Mouse (Mus musculus) midbrain, postnatal 0 days (tissue): Measurements from ENCODE around the gene Nptx1. TPM values are rescaled to one million over a fixed set of nuclear protein-coding genes. Genes with fewer than 3 reads are reported as not detected.

Experiments
- ATAC-seq: fragments of 200-750 bp; cut with Nextera tagmentation; 2 replicates; pipeline ENCODE4 v1.8.0; 2017; ENCODE audit warnings: moderate number of reproducible peaks, mild to moderate bottlenecking, moderate TSS enrichment, moderate library complexity; ENCODE audit not compliant: low FRiP score
- DNase-seq: peaks from one replicate; pipeline ENCODE4 v3.0.0-alpha.2; 2015; ENCODE audit warnings: low spot score
- H3K27ac ChIP-seq: fragments of 300-500 bp; sonication (generic); 2 replicates; pipeline ENCODE4 v1.5.1; 2014; ENCODE audit warnings: low read depth, mild to moderate bottlenecking, low read length, mixed read lengths
- H3K27me3 ChIP-seq: fragments of 300-500 bp; sonication (generic); 2 replicates; pipeline ENCODE4 v1.6.1; 2014; ENCODE audit warnings: low read length, control low read depth, mixed read lengths; ENCODE audit not compliant: insufficient read depth
- H3K36me3 ChIP-seq: fragments of 300-500 bp; sonication (generic); 2 replicates; pipeline ENCODE4 v1.6.1; 2014; ENCODE audit warnings: low read length, control low read depth, mixed read lengths; ENCODE audit not compliant: insufficient read depth
- H3K4me1 ChIP-seq: fragments of 300-500 bp; sonication (generic); 2 replicates; pipeline ENCODE4 v1.6.1; 2014; ENCODE audit warnings: mild to moderate bottlenecking, control low read depth, antibody characterized with exemption, low read length, mixed read lengths; ENCODE audit not compliant: insufficient read depth
- H3K4me2 ChIP-seq: fragments of 300-500 bp; sonication (generic); 2 replicates; pipeline ENCODE4 v1.6.1; 2014; ENCODE audit warnings: low read depth, mild to moderate bottlenecking, low read length, mixed read lengths; ENCODE audit not compliant: poor library complexity, severe bottlenecking
- H3K4me3 ChIP-seq: fragments of 300-500 bp; sonication (generic); 2 replicates; pipeline ENCODE4 v1.5.1; 2014; ENCODE audit warnings: low read depth, mild to moderate bottlenecking, low read length, moderate library complexity
- H3K9ac ChIP-seq: fragments of 300-500 bp; sonication (generic); replicated peaks from 2 replicates; pipeline ENCODE4 v1.6.1; 2014; ENCODE audit warnings: mild to moderate bottlenecking, low read length, moderate library complexity, mixed read lengths; ENCODE audit not compliant: poor library complexity, severe bottlenecking
- H3K9me3 ChIP-seq: fragments of 300-500 bp; sonication (generic); 2 replicates; pipeline ENCODE4 v1.6.1; 2016; ENCODE audit warnings: low read length, control low read depth
- CTCF ChIP-seq: IDR thresholded peaks from 2 replicates; pipeline ENCODE4 v1.5.1; 2016; ENCODE audit warnings: antibody characterized with exemption, mild to moderate bottlenecking
- WGBS: fragments of 180-500 bp; shearing (Covaris S2); extraction: QIAGEN DNeasy Blood & Tissue Kit; methylation state at CpG from one replicate; pipeline ENCODE4 v1.1.7; 2014; 5-methylcytosine and 5-hydroxymethylcytosine counted together
- polyA plus RNA-seq: library from polyadenylated mRNA; unstranded; fragments of >200 nt; fragmentation: Nextera tagmentation; extraction: Ambion mirVana; gene quantifications from 2 replicates; pipeline ENCODE4 v1.2.1, GENCODE M21; 2015
- total RNA-seq: library from RNA; depleted of rRNA; stranded (reverse); fragments of >200 nt; gene quantifications from 2 replicates; pipeline ENCODE4 v1.2.3, GENCODE M21; 2014

The Nptx1 gene
- total and polyA plus RNA-seq, 2 experiments from 2014 or later = 7.6 to 22.4 TPM

DNA sequence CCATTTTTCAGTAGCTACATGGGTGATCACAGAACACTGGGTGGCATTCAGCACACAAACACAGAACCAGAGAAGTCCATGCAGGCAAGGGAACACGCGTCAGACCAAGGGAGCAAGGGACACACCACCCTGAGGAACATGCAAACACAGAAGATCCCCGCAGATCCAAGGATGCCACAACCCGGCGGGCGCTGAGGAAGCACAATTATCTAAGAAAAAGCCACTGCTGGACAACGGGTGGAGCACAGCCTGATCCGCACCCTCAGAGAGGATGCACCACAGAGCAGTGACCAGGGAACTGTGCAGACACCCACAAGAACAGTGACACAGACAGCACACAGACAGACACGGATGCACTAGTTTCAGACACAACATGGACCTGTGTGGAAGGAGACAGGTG lies 7.0 kb downstream of the Nptx1 start:
- no peak overlapping the region for H3K4me3 ChIP-seq
- H3K4me2 ChIP-seq = no peak overlapping the region
- no peaks in the 10 kb centered on the region for H3K27me3 ChIP-seq
- H3K9ac ChIP-seq = no peak overlapping the region
- no peak for TF ChIP-seq CTCF
- H3K27ac ChIP-seq = no peak overlapping the region
- 0 out of 2 replicates have a peak, but pooled peaks cover 4% of the 10 kb centered on the region for H3K4me1 ChIP-seq
- ATAC-seq (no peak), DNase-seq (no peak)
- no peaks in the 10 kb centered on the region for H3K36me3 ChIP-seq
- 78% methylated on average over 9 of the region's 9 CpGs for WGBS
- no peaks in the 10 kb centered on the region for H3K9me3 ChIP-seq

DNA sequence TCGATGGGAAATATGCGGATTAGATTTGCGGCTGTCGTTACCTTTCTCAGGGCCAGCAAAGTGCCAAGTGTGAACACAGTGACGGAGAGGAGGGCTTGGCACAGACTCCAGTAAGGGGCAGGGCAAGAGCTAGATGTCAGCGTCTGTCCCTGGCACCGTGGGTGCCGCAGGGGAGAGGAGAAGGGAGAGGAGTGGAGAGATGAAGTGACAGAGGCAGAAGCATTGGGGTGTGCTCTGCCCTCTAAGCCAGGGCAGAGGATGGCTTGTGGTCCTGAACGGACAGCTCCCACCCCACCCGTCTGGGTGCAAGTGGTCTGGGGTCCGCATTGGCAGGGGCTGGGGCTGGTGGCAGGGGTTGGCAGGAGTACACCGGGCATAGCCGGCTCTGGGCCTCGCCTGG lies 7.6 kb downstream of the Nptx1 start:
- Histone ChIP-seq H3K27ac (no peak overlapping the region; the same call in 1 of the 2 replicates), H3K4me3 (no peak overlapping the region), H3K9ac (0 out of 2 replicates have a peak overlapping the region, but pooled peaks have one; percentile 24), H3K4me1 (no peaks in the 10 kb centered on the region), H3K27me3 (no peaks in the 10 kb centered on the region), H3K9me3 (no peaks in the 10 kb centered on the region), H3K4me2 (no peak overlapping the region), H3K36me3 (no peaks in the 10 kb centered on the region)
- no peak for TF ChIP-seq CTCF
- DNase-seq = no peak
- 28% methylated on average over 14 of the region's 14 CpGs for WGBS
- no peak for ATAC-seq

DNA sequence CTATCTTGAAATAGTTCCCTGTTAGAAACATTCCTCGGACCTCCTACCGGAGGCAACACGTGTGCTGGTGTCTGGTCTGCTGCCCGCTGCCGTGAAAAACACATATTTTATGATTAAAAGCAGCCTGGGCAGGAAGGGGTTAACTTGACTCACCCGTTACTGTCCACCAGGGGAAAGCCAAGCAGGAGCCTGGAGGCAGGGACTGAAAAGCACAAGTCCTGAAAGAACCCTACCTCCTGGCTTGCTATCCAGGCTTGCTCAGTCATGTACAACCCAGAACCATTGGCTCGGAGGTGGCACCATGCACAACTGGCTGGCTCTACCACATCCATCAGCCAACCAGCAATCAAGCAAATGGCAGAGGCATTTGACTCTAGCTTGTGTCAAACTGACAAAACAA lies 13.8 kb downstream of the Nptx1 start:
- 70% methylated on average over 7 of the region's 7 CpGs for WGBS
- Histone ChIP-seq H3K4me3 (no peak overlapping the region), H3K9ac (no peak overlapping the region), H3K4me1 (no peaks in the 10 kb centered on the region), H3K27ac (no peak overlapping the region), H3K4me2 (no peak overlapping the region), H3K27me3 (no peaks in the 10 kb centered on the region), H3K36me3 (no peaks in the 10 kb centered on the region), H3K9me3 (no peaks in the 10 kb centered on the region)
- TF ChIP-seq CTCF = peak; percentile 10; the same call in 1 of the 2 replicates
- DNase-seq (no peak), ATAC-seq (no peak)

GRCm38 (mm10) chr11:119532460-119532859 lies 15.1 kb downstream of the Nptx1 start:
- no peak overlapping the region for H3K27ac ChIP-seq
- H3K9me3 ChIP-seq = no peaks in the 10 kb centered on the region
- H3K4me1 ChIP-seq = no peaks in the 10 kb centered on the region
- no peaks in the 10 kb centered on the region; the same call in 1 of the 2 replicates for H3K27me3 ChIP-seq
- DNase-seq (peak; percentile 64), ATAC-seq (no peak)
- H3K4me2 ChIP-seq = no peak overlapping the region
- WGBS = 61% methylated on average over 8 of the region's 8 CpGs
- no peaks in the 10 kb centered on the region for H3K36me3 ChIP-seq
- H3K4me3 ChIP-seq = no peak overlapping the region
- no peak for TF ChIP-seq CTCF
- H3K9ac ChIP-seq = no peak overlapping the region

DNA sequence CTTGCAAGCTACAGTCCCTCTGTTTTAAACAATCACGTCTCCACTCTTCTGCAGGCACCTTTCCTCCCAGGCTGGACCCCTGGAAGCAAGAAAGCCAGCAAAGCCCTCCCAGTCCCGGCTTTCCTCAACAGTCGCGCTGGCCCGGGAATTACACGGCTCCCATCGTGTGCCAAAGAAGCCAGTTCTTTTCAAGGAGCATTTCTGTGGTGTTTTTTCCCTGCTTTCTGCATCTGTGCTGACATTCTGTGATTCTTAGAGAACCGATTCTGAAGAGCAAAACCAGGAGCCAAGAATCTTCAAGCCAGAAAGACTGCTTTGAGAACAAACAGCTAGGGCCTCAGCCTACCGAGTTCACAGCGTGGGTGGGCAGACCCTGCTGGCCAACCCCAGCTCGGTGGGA lies 18.6 kb downstream of the Nptx1 start:
- no peak overlapping the region for H3K4me3 ChIP-seq
- WGBS = 55% methylated on average over 11 of the region's 11 CpGs
- no peaks in the 10 kb centered on the region for H3K9me3 ChIP-seq
- H3K4me2 ChIP-seq = no peak overlapping the region
- H3K27me3 ChIP-seq = no peaks in the 10 kb centered on the region; the same call in 1 of the 2 replicates
- no peak overlapping the region for H3K27ac ChIP-seq
- H3K36me3 ChIP-seq = no peaks in the 10 kb centered on the region
- no peak for ATAC-seq
- H3K4me1 ChIP-seq = 0 out of 2 replicates have a peak, but pooled peaks cover 2% of the 10 kb centered on the region
- H3K9ac ChIP-seq = no peak overlapping the region
- no peak for DNase-seq
- no peak for TF ChIP-seq CTCF

DNA sequence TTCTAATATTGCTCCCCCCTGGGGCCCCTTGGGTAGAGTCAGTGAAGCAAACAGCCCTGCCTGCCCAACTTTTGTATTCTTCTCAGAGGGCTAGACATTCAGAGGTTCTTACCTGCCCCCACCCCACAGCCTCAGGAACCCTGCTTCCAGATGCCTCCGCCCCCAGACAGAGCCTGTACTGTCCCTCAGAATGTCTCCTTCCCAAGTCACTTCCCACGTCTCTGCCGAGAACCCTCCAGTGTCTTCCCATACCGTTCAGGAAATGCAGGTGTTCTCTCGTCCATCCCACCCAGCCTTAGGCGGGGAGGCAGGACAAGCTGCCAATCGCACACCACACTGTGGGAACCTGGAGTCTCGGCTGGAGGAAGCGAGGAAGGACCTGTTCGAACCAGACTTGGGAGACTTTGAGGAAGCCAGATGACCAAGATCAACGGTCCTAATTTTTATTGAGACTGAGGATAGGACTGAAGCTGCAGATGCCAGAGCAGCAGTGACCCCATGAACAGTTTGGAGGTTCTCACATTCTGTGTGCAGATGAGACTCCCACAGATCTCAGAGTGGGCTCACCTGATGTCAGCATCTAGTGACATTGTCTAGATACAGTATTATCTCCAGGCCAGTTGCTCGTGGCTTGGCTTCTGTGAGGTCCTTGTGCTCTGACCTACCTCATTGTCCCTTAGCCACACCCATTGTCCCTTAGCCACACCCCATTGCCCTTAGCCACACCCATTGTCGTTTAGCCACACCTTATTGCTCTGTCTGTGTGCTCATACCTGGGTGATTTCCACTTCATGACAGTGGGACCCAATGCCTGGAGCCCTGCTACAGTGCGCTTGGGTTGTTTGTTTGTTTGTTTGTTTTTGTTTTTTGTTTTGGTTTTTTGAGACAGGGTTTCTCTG lies 21.2 kb downstream of the Nptx1 start:
- H3K36me3 ChIP-seq = no peaks in the 10 kb centered on the region
- no peak overlapping the region for H3K4me2 ChIP-seq
- no peaks in the 10 kb centered on the region for H3K9me3 ChIP-seq
- H3K27ac ChIP-seq = no peak overlapping the region
- ATAC-seq (no peak), DNase-seq (no peak)
- 84% methylated on average over 14 of the region's 14 CpGs for WGBS
- no peak for TF ChIP-seq CTCF
- no peak overlapping the region for H3K4me3 ChIP-seq
- H3K4me1 ChIP-seq = 0 out of 2 replicates have a peak, but pooled peaks cover 2% of the 10 kb centered on the region
- no peak overlapping the region for H3K9ac ChIP-seq
- H3K27me3 ChIP-seq = no peaks in the 10 kb centered on the region; the same call in 1 of the 2 replicates
